16 mouse cellular contexts compared by ENCODE assay signal in the genomic region with DNA sequence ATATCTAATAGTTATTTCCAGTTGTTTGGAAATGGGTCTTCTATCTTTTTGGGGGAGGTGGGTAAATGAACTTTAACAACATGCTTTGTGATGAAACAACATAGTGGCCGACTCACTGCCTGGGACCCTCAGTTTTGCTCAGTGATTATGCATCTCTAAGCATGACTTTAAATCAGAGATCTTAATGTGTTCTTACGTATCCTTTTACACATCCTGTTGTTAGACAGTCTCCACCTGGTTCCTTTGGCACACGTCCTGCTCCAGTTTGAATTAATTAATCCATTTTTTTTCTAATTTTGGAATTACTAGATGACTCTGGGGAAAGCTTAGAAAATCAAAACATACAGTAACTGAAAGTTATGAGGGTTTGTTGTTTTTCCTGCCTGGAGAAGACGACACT.
"Had no signal": no experiment of that assay in that cellular context is flagged by ENCODE, and none has a peak within 500 bp of the region (broad histone marks: within the 10 kb centered on the region; RNA-seq: fewer than 3 reads in every experiment).

No protein-coding gene starts in this region.

- H3K9ac ChIP-seq: limb, embryonic 13.5 days; liver, embryonic 12.5 days; liver, embryonic 15.5 days had no signal

- H3K27me3 ChIP-seq: limb, embryonic 13.5 days; liver, embryonic 12.5 days; liver, embryonic 15.5 days had no signal

- H3K36me3 ChIP-seq: limb, embryonic 10.5 days; limb, embryonic 13.5 days had no signal

- DNase-seq: kidney, adult 9 months; layer of hippocampus, adult 9-11 months; liver; lung, adult 2 months; lung, postnatal 36 days; midbrain, embryonic 14.5 days; thymus, adult 18-20 months; thymus, postnatal 36 days had no signal

- H3K4me1 ChIP-seq: limb, embryonic 10.5 days; liver, embryonic 12.5 days; liver, embryonic 15.5 days had no signal

- H3K27ac ChIP-seq: layer of hippocampus, adult 2 months; limb, embryonic 10.5 days; limb, embryonic 13.5 days; liver, embryonic 12.5 days; liver, embryonic 15.5 days had no signal

- H3K4me2 ChIP-seq: limb, embryonic 13.5 days; liver, embryonic 12.5 days; liver, embryonic 15.5 days; midbrain, embryonic 11.5 days had no signal

- H3K4me3 ChIP-seq: layer of hippocampus, adult 2 months; limb, embryonic 10.5 days; limb, embryonic 13.5 days; liver, embryonic 12.5 days; liver, embryonic 15.5 days had no signal

- ATAC-seq: intestine, postnatal 0 days; liver, embryonic 12.5 days; lung, postnatal 0 days had no signal

- H3K9me3 ChIP-seq: limb, embryonic 10.5 days; limb, embryonic 13.5 days; liver, embryonic 12.5 days; liver, embryonic 15.5 days had no signal
